Mouse (Mus musculus): Measurements from ENCODE around the gene Has3.
"Not testable (repeated sequence)": the region's sequence is repeated elsewhere in the genome, so short reads cannot be mapped to it uniquely, and the experiment has no call there.

Gene Has3

DNA sequence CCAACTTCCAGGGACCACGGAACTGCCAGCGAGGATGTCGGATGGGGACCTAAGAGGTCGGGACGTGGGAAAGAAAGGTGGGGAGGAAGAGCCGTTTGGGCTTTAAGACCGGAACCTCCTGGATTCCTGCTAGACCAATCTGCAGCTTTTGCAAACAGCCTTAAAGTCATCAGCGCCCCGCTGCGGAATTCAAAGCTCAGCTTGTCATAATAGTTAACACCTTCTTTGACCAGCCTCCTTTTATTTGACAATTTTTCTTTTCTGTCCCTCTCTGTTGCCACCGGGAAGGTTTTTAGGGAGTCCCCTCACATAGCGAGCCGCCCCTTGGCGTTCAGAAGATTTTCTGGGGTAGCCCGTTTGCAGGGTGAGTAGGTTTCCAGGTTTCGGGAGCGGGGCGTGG is at the start of gene Has3:
TSS of gene Has3 (plus strand) at position 192 of the 400 bp plus-strand sequence.
- no peak for DNase-seq (ENCODE audit: extremely low spot score, low read depth, low spot score)

- no peak for DNase-seq (ENCODE audit: extremely low spot score, low read depth, low spot score)
These were observed 49.2 kb upstream of the Has3 start for GRCm38 (mm10) chr8:106820553-106821515.

DNA sequence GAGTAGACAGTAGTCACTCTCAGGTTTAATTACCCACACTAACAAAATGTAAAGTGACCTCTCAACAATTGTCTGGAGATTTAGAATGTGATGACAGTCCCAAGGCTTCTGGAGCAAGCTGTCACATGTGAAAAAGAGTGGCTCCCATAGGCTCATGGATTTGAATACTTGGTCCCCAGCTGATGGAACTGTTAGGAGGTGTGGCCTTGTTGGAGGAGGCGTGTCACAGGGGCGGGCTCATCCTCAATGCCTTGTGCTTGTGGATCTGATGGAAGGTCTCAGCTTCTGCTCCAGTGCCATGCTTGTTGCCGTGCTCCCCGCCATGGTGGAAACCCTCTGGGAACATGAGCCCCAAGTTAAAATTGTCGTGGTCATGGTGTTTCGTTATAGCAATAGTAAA is 41.1 kb upstream of the Has3 start:
- DNase-seq (ENCODE audit: extremely low spot score, low read depth, low spot score) = no peak

GRCm38 (mm10) chr8:106829526-106830045 is 40.5 kb upstream of the Has3 start:
- DNase-seq (ENCODE audit: extremely low spot score, low read depth, low spot score) = no peak

GRCm38 (mm10) chr8:106834899-106835298 is 35.1 kb upstream of the Has3 start:
- no peak for DNase-seq (ENCODE audit: extremely low spot score, low read depth, low spot score)

DNA sequence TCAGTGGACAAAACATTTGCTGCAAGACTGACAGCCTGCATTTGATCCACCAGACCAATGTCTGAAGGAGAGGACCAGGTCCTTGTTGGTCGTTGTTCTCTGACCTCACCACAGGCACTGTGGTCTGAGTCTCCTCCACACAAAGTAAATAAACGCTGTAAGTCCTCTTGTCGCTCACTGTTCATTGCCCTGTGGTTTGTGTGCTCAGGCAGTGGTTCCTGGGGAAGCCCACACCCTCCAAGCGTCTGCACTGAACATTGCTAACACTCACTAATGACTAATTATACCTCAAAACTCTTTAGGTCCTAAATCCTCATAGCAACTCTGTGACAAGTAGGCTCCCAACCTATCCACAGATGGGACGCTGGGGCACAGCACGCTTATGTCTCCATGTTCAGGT is 33.5 kb upstream of the Has3 start:
- DNase-seq (ENCODE audit: extremely low spot score, low read depth, low spot score) = no peak

DNA sequence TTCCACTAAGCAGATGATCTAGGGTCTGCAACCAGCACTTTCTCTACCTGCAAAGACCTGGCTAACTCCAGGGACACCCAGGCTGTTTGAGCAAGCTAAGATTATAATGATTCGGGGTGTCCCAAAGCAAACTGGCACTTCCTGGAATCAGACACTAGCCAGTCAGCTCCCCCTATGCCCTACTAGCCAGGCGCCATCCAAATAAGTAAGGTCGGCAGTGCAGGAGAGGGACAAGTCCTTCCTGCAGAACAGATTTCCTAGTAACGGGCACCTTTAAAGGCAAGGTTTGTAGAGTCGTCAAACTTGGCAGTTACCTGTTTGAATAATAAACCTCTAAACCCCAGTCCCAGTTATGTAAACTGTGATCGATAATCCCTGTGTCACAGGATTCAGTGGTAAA is 31.2 kb upstream of the Has3 start:
- no peak for DNase-seq (ENCODE audit: extremely low spot score, low read depth, low spot score)

DNA sequence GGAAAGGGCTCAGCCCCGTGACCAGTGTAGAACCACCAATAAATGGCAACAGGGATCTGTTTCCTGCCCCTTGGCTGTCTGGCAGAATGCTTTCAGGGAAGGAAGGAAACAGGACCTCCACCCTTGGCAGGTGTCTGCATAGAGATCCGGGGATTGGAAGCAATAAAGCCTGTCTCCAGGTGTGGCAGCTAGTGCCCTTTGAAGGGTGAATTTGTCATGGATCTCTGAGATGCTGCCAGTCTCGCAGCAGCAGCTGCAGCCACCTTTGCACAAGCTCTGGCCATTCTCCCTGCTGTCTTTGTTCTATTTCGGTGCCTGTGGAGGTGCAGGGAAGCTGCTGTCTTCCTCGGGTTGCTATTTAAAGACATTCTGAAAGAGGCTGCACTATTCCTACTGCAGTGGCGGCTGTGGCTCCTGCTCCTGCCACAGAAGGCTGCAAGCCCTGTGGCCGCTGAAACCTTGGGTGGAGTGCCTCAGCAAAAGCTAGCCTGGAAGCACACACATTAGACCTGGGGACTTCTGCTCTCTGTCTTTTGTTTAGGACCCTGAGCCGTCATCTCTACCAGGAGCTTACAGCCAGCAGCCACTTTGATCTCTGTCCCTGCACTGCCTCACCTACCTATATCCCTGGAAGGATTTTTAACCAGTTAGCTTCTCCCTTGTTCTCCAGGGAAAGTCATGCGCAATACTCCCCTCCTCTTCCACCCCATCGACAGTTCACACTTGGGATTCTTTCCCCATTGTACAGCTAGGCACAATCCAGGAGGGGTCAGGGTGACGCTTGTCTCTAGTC is 30.6 kb upstream of the Has3 start:
- DNase-seq (ENCODE audit: extremely low spot score, low read depth, low spot score) = no peak

- DNase-seq (ENCODE audit: extremely low spot score, low read depth, low spot score) = no peak
These were observed 20.0 kb upstream of the Has3 start for GRCm38 (mm10) chr8:106850034-106850433.

DNA sequence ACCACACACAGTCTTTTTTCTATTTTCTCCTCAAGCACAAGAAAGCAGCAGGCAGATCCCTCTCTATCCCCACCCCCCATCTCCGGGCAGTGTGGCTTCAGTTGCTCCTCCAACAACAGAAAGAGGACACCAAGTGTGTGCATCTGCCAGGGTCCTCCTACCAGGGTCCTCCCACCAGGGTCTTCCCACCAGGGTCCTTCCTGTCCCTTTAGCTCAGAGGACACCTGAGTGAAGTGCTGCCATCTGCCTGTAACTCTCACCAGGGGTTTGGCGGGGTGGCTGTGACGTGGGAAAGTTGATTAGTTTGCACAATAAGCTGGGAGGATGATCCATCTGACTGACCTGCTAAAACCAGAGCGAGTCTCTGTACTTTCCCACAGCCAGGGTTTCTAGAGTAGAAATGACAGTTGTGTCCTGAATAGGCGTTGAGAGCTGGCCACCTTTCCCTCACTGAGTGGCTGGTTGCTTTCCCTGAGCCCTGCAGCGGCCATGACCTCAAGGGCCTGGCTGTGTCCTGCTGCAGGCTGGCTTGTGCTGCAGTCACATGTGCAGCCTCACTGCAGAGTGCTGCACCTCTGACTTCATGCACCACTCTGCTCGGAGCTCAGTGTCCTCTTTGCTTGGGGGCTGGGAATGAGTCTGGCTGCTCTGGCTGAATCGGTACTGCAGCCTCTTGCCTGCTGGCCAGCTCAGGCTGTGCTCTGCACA is 15.4 kb upstream of the Has3 start:
- DNase-seq (ENCODE audit: extremely low spot score, low read depth, low spot score) = no peak

GRCm38 (mm10) chr8:106855242-106855562 is 14.8 kb upstream of the Has3 start:
- DNase-seq (ENCODE audit: extremely low spot score, low read depth, low spot score) = no peak

DNA sequence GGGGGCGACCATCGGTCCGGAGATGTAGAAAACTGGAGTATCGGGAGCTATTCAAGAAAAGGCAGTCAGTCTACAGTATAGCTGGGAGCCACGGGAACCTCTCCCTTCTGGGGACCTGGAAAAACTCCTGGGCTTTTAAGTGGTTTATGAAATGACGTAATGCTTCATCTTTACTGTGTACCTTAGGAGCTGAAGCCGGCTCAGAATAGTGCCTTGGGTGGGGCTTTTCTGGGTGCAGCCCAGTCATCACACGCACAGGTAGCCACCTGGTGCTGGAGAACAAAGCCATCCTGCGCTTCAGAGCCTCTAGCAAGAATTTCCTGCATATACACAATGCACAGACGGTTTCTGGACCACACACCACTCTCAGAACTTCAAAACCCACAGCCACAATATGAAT is 7.2 kb upstream of the Has3 start:
- no peak for DNase-seq (ENCODE audit: extremely low spot score, low read depth, low spot score)

- no peak for DNase-seq (ENCODE audit: extremely low spot score, low read depth, low spot score)
These were observed 4.7 kb upstream of the Has3 start for GRCm38 (mm10) chr8:106865354-106865753.

DNA sequence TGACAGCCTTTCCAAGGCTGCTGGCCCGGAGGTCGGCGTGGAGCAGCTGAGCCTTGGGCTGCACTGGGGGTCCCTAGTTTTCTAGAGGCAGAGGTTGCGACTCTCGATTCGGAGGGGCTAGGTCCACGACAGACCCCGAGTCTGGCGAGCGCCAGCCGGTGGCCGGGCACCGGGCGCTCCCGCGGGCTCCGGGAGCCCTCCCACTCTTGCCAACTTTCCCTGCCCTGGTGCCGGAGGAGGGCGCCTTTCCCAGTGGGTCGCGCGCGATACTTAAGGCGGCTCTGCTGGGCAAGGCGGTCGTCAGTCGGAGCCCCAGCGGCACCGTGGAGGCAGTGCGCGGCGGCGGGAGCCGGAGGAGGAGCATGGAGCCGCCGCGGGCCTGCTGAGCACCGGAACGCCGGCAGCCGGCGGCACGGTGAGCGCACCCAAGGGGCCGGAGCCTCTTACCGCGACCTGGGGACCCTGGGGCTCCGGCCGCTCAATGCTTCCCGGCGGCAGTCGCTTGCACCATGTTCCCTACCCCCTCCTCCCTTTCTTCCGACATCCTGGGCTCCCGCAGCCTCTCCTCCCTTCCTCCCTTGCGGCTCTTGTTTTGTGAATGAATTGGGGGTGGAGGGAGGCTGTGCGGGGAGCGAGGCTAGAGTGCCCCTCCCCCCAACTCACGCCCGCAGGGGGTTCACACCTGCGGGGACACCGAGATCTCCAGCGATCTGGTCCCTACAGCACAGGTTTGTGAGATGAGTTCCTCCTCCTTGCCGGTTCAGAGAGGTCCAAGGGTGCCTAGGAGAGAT is 690 bp downstream of the Has3 start:
- no peak for DNase-seq (ENCODE audit: extremely low spot score, low read depth, low spot score)

DNA sequence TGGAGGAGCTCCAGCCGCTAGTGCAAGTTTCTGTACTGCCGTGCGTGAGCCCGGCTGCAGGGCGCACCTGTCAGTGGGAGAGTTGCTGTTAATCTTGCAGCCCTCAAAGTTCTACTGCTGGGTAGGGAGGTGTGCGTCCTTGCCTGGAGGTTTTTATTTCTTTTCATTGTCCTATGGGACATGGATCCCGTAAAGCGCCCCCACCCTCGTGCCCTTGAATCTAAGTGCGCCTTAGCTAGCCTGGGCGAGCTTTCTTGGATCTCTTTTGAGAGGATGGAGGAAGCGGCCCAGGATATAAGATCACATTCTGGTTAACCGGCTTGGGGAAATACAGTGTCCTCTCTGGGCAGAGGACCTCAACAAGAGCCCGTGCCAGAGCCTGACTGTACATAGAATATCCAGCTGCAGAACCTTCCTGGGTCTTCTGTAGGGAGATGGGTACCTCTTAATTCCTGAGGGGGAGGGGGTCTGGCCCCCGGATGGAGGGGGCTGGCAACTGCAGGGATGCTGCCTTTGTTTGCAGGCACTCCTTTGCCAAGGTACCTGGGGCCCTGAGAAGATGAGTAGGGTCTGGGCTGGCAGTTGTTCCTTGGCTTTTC is 1.4 kb downstream of the Has3 start:
- DNase-seq (ENCODE audit: extremely low spot score, low read depth, low spot score) = no peak

GRCm38 (mm10) chr8:106871931-106872371 is 1.9 kb downstream of the Has3 start:
- DNase-seq (ENCODE audit: extremely low spot score, low read depth, low spot score) = no peak

GRCm38 (mm10) chr8:106872454-106873034 is 2.5 kb downstream of the Has3 start:
- no peak for DNase-seq (ENCODE audit: extremely low spot score, low read depth, low spot score)

GRCm38 (mm10) chr8:106880121-106880707 is 10.2 kb downstream of the Has3 start:
- no peak for DNase-seq (ENCODE audit: extremely low spot score, low read depth, low spot score)

DNA sequence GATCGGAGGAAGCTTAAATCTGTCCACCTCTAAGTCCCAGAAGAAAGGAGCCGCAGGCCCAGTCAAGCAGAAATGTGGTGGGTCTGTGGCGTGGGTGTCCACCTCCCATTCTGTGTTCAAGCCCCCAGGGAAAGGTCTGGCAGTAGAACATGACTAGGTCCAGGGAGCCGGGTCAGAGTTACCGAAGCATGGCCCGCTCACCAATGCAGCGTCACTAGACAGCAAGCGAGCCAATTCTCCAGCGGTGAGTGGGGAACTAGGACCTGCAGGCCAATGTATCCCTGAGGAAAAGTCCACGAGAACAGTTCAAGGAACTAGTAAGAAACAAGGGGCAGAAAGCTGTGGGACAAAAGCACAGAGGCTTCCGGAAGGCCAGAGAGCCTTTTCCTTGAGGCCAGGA is 14.1 kb downstream of the Has3 start:
- DNase-seq (ENCODE audit: extremely low spot score, low read depth, low spot score) = not testable (repeated sequence)

Data from hindlimb bud, embryonic 11.5 days (tissue).